Mouse (Mus musculus) MEL (cell line): ENCODE data around the gene Szrd1. TPM values are rescaled to one million over a fixed set of nuclear protein-coding genes. Genes with fewer than 3 reads are reported as not detected.

Experiments used
- DNase-seq: peaks from one replicate; pipeline ENCODE4 v3.0.0; 2011; ENCODE audit warnings: low read depth, low spot score
- H3K27ac ChIP-seq: 2 replicates; pipeline ENCODE4 v1.5.1; 2012; ENCODE audit warnings: low read depth, mild to moderate bottlenecking, control low read depth, low read length, moderate library complexity; ENCODE audit not compliant: control insufficient read depth
- H3K27me3 ChIP-seq, 2 experiments: fragments of 150-350 bp in 1 of 2; sonication (generic) in 1 of 2; 2 replicates each; pipeline ENCODE4 v1.6.1; 2012; ENCODE audit warnings: low read length in 2 of 2, mild to moderate bottlenecking in 2 of 2, improper control_type of control experiment in 1 of 2, moderate library complexity in 1 of 2; ENCODE audit not compliant: insufficient read depth in 2 of 2, control insufficient read depth in 1 of 2
- H3K36me3 ChIP-seq, 2 experiments: 2 replicates each; pipeline ENCODE4 v1.6.1; 2012 to 2014; ENCODE audit warnings: low read length in 2 of 2, improper control_type of control experiment in 1 of 2, inconsistent platforms in 1 of 2, mild to moderate bottlenecking in 1 of 2; ENCODE audit not compliant: insufficient read depth in 2 of 2, control insufficient read depth in 1 of 2
- H3K4me1 ChIP-seq, 2 experiments: fragments of 150-350 bp in 1 of 2; sonication (generic) in 1 of 2; 2 replicates each; pipeline ENCODE4 v1.6.1; 2012; ENCODE audit warnings: low read length in 2 of 2, improper control_type of control experiment in 1 of 2, mild to moderate bottlenecking in 1 of 2; ENCODE audit not compliant: insufficient read depth in 2 of 2, control insufficient read depth in 1 of 2
- H3K4me3 ChIP-seq, 2 experiments: fragments of 150-350 bp in 1 of 2; sonication (generic) in 1 of 2; 2 replicates each; pipeline ENCODE4 v1.5.1; 2012; ENCODE audit warnings: low read depth in 2 of 2, low read length in 2 of 2, mild to moderate bottlenecking in 2 of 2, moderate library complexity in 2 of 2, control low read depth in 1 of 2, improper control_type of control experiment in 1 of 2; ENCODE audit not compliant: control insufficient read depth in 1 of 2, insufficient read depth in 1 of 2
- H3K79me2 ChIP-seq: 2 replicates; pipeline ENCODE4 v1.6.1; 2012; ENCODE audit warnings: mild to moderate bottlenecking, low read length, moderate library complexity; ENCODE audit not compliant: control insufficient read depth, poor library complexity, insufficient read depth
- H3K9ac ChIP-seq: 2 replicates; pipeline ENCODE4 v1.6.1; 2012; ENCODE audit warnings: low read depth, mild to moderate bottlenecking, control low read depth, low read length, moderate library complexity; ENCODE audit not compliant: control insufficient read depth, poor library complexity, severe bottlenecking
- H3K9me3 ChIP-seq: fragments of 150-350 bp; sonication (generic); replicated peaks from 2 replicates; pipeline ENCODE4 v1.6.1; 2012; ENCODE audit warnings: mild to moderate bottlenecking, low read length, improper control_type of control experiment, moderate library complexity; ENCODE audit not compliant: insufficient read depth
- BHLHE40 ChIP-seq: IDR thresholded peaks from 2 replicates; pipeline ENCODE4 v1.6.1; 2012; ENCODE audit warnings: low read depth, mild to moderate bottlenecking, inconsistent platforms, low read length, improper control_type of control experiment, borderline replicate concordance
- CHD1 ChIP-seq: IDR thresholded peaks from 2 replicates; pipeline ENCODE4 v1.6.1; 2012; ENCODE audit warnings: low read depth, mild to moderate bottlenecking, inconsistent platforms, low read length, improper control_type of control experiment
- CHD2 ChIP-seq: IDR thresholded peaks from 2 replicates; pipeline ENCODE4 v1.6.1; 2011; ENCODE audit warnings: low read length, improper control_type of control experiment
- CTCF ChIP-seq, 3 experiments: IDR thresholded peaks in 2 of 3; conservative IDR thresholded peaks in 1 of 3; 2 replicates each; pipeline ENCODE4 v1.5.1; 2011 to 2012; ENCODE audit warnings: low read length in 3 of 3, low read depth in 2 of 3, mild to moderate bottlenecking in 2 of 3, improper control_type of control experiment in 1 of 3, inconsistent platforms in 1 of 3, mixed read lengths in 1 of 3, moderate library complexity in 1 of 3; ENCODE audit not compliant: control insufficient read depth in 1 of 3, insufficient read depth in 1 of 3, poor library complexity in 1 of 3, severe bottlenecking in 1 of 3
- ELF1 ChIP-seq: IDR thresholded peaks from 2 replicates; pipeline ENCODE4 v1.6.1; 2014; ENCODE audit warnings: low read depth, mild to moderate bottlenecking, inconsistent platforms, low read length, improper control_type of control experiment, moderate library complexity
- EP300 ChIP-seq, 2 experiments: IDR thresholded peaks; 2 replicates each; pipeline ENCODE4 v1.6.1; 2011; ENCODE audit warnings: improper control_type of control experiment in 2 of 2, low read length in 2 of 2, low read depth in 1 of 2, mild to moderate bottlenecking in 1 of 2
- ETS1 ChIP-seq: IDR thresholded peaks from 2 replicates; pipeline ENCODE4 v1.6.1; 2012; ENCODE audit warnings: low read depth, mild to moderate bottlenecking, inconsistent platforms, low read length, improper control_type of control experiment, moderate library complexity
- GATA1 ChIP-seq: IDR thresholded peaks from 2 replicates; pipeline ENCODE4 v1.6.1; 2011; ENCODE audit warnings: low read depth, low read length, improper control_type of control experiment
- JUND ChIP-seq: IDR thresholded peaks from 2 replicates; pipeline ENCODE4 v1.6.1; 2011; ENCODE audit warnings: low read depth, mild to moderate bottlenecking, improper control_type of control experiment, low read length
- MAFK ChIP-seq: IDR thresholded peaks from 2 replicates; pipeline ENCODE4 v1.6.1; 2011; ENCODE audit warnings: low read depth, mild to moderate bottlenecking, low read length, improper control_type of control experiment, borderline replicate concordance
- MAZ ChIP-seq: IDR thresholded peaks from 2 replicates; pipeline ENCODE4 v1.6.1; 2012; ENCODE audit warnings: low read depth, mild to moderate bottlenecking, inconsistent platforms, low read length, improper control_type of control experiment
- MEF2A ChIP-seq: IDR thresholded peaks from 2 replicates; pipeline ENCODE4 v1.6.1; 2014; ENCODE audit warnings: low read depth, mild to moderate bottlenecking, inconsistent platforms, low read length, improper control_type of control experiment; ENCODE audit not compliant: poor library complexity, insufficient replicate concordance, severe bottlenecking; ENCODE audit errors: extremely low read depth
- MYB ChIP-seq: IDR thresholded peaks from 2 replicates; pipeline ENCODE4 v1.6.1; 2011; ENCODE audit warnings: mild to moderate bottlenecking, low read depth, low read length, improper control_type of control experiment
- NRF1 ChIP-seq: IDR thresholded peaks from 2 replicates; pipeline ENCODE4 v1.6.1; 2014; ENCODE audit warnings: low read depth, mild to moderate bottlenecking, inconsistent platforms, low read length, improper control_type of control experiment, moderate library complexity; ENCODE audit not compliant: poor library complexity, insufficient read depth, severe bottlenecking
- POLR2A ChIP-seq, 2 experiments: IDR thresholded peaks; 2 replicates each; pipeline ENCODE4 v1.6.1; 2011 to 2012; ENCODE audit warnings: low read length in 2 of 2, mild to moderate bottlenecking in 2 of 2, control low read depth in 1 of 2, improper control_type of control experiment in 1 of 2, low read depth in 1 of 2, moderate library complexity in 1 of 2; ENCODE audit not compliant: control insufficient read depth in 1 of 2, insufficient read depth in 1 of 2, poor library complexity in 1 of 2
- POLR2AphosphoS2 ChIP-seq: IDR thresholded peaks from 2 replicates; pipeline ENCODE4 v1.6.1; 2011; ENCODE audit warnings: low read length, improper control_type of control experiment
- POLR2AphosphoS5 ChIP-seq: IDR thresholded peaks from 2 replicates; pipeline ENCODE4 v1.6.1; 2012; ENCODE audit warnings: low read depth, borderline replicate concordance, mild to moderate bottlenecking, inconsistent platforms, low read length, moderate library complexity, mixed read lengths
- RCOR1 ChIP-seq: IDR thresholded peaks from 2 replicates; pipeline ENCODE4 v1.6.1; 2012; ENCODE audit warnings: low read depth, mild to moderate bottlenecking, inconsistent platforms, low read length, improper control_type of control experiment
- SIN3A ChIP-seq: IDR thresholded peaks from 2 replicates; pipeline ENCODE4 v1.6.1; 2012; ENCODE audit warnings: low read length, improper control_type of control experiment, inconsistent platforms
- SMC3 ChIP-seq: IDR thresholded peaks from 2 replicates; pipeline ENCODE4 v1.6.1; 2011; ENCODE audit warnings: low read depth, low read length, improper control_type of control experiment
- TAL1 ChIP-seq: IDR thresholded peaks from 2 replicates; pipeline ENCODE4 v1.6.1; 2012; ENCODE audit warnings: mild to moderate bottlenecking, inconsistent platforms, low read length, moderate library complexity, mixed read lengths
- TCF12 ChIP-seq: IDR thresholded peaks from 2 replicates; pipeline ENCODE4 v1.6.1; 2014; ENCODE audit warnings: low read depth, mild to moderate bottlenecking, inconsistent platforms, low read length, improper control_type of control experiment, moderate library complexity
- UBTF ChIP-seq: IDR thresholded peaks from 2 replicates; pipeline ENCODE4 v1.6.1; 2012; ENCODE audit warnings: low read depth, mild to moderate bottlenecking, inconsistent platforms, low read length, improper control_type of control experiment, moderate library complexity, borderline replicate concordance; ENCODE audit not compliant: insufficient read depth
- USF1 ChIP-seq: IDR thresholded peaks from 2 replicates; pipeline ENCODE4 v1.6.1; 2014; ENCODE audit warnings: low read depth, mild to moderate bottlenecking, inconsistent platforms, low read length, improper control_type of control experiment, moderate library complexity
- USF2 ChIP-seq, 2 experiments: IDR thresholded peaks; 2 replicates each; pipeline ENCODE4 v1.6.1; 2011 to 2012; ENCODE audit warnings: improper control_type of control experiment in 2 of 2, low read length in 2 of 2, borderline replicate concordance in 1 of 2, inconsistent platforms in 1 of 2, low read depth in 1 of 2, mild to moderate bottlenecking in 1 of 2; ENCODE audit not compliant: insufficient read depth in 1 of 2
- ZC3H11A ChIP-seq: IDR thresholded peaks from 2 replicates; pipeline ENCODE4 v1.6.1; 2012; ENCODE audit warnings: low read depth, mild to moderate bottlenecking, inconsistent platforms, low read length, improper control_type of control experiment
- ZKSCAN1 ChIP-seq: IDR thresholded peaks from 2 replicates; pipeline ENCODE4 v1.6.1; 2012; ENCODE audit warnings: low read depth, mild to moderate bottlenecking, inconsistent platforms, low read length, improper control_type of control experiment, moderate library complexity
- ZMIZ1 ChIP-seq: IDR thresholded peaks from 2 replicates; pipeline ENCODE4 v1.6.1; 2012; ENCODE audit warnings: low read depth, mild to moderate bottlenecking, inconsistent platforms, low read length, improper control_type of control experiment, moderate library complexity
- ZNF384 ChIP-seq: IDR thresholded peaks from 2 replicates; pipeline ENCODE4 v1.6.1; 2012; ENCODE audit warnings: low read depth, mild to moderate bottlenecking, inconsistent platforms, low read length, improper control_type of control experiment
- polyA plus RNA-seq, 2 experiments: library from polyadenylated mRNA; stranded (reverse) in 1 of 2; unstranded in 1 of 2; fragments of >175 nt in 1 of 2; fragments of >200 nt in 1 of 2; gene quantifications; 2 replicates each; pipeline versions ENCODE4 v1.2.1 to v1.2.4; 2012; ENCODE audit warnings: low replicate concordance in 2 of 2, low read depth in 1 of 2; ENCODE audit not compliant: insufficient read length in 2 of 2, insufficient read depth in 1 of 2, missing spikeins in 1 of 2
- total RNA-seq: library from RNA; depleted of rRNA; stranded (reverse); fragments of 300-350 nt; gene quantifications from 2 replicates; pipeline ENCODE4 v1.2.3, GENCODE M21; 2012

Gene Szrd1
- total and polyA plus RNA-seq, 3 experiments, result 63.0 to 137 TPM; not detected in 1

- no peak overlapping the region for H3K27ac ChIP-seq
- DNase-seq, result peak; percentile 42
- H3K9me3 ChIP-seq, result no peaks in the 10 kb centered on the region
- peaks cover 2 to 22% of the 10 kb centered on the region in 2 experiments; a peak in 3 of 4 replicates for H3K36me3 ChIP-seq
- H3K9ac ChIP-seq, result no peak overlapping the region
- H3K4me3 ChIP-seq, result no peak overlapping the region
- H3K79me2 ChIP-seq, result peaks cover 4% of the 10 kb centered on the region; the same call in 1 of the 2 replicates
- no peaks in the 10 kb centered on the region for H3K27me3 ChIP-seq
- TF ChIP-seq MYB, result no peak
- TF ChIP-seq CTCF (IDR thresholded peaks at IDR 0.05 in 2 of 3, conservative IDR thresholded peaks at IDR 0.05 in 1 of 3; ENCODE audit: control insufficient read depth in 1 of 3, insufficient read depth in 1 of 3, low read depth in 2 of 3, low read length in 3 of 3, poor library complexity in 1 of 3, severe bottlenecking in 1 of 3), result peak in 2 of 3 experiments; percentile 54 to 86; a peak in 5 of 6 replicates
- TF ChIP-seq, all 39 proteins: peak for 1
- H3K4me1 ChIP-seq, result peaks cover 3 to 29% of the 10 kb centered on the region in 2 experiments
These were observed 69.8 kb downstream of the Szrd1 start for GRCm38 (mm10) chr4:141069731-141070130.

- peaks cover 0 to 18% of the 10 kb centered on the region in 2 experiments; a peak in 3 of 4 replicates for H3K4me1 ChIP-seq
- no peak overlapping the region for H3K4me3 ChIP-seq
- no peak overlapping the region for H3K9ac ChIP-seq
- TF ChIP-seq NRF1 (no peak), SMC3 (no peak), MAFK (0 out of 2 replicates have a peak, but pooled peaks have one; percentile 34), ELF1 (no peak), POLR2A (IDR thresholded peaks at IDR 0.05; ENCODE audit: control insufficient read depth in 1 of 2, insufficient read depth in 1 of 2, low read depth in 1 of 2, low read length in 2 of 2, poor library complexity in 1 of 2) (no peak), ZMIZ1 (no peak), JUND (no peak), EP300 (IDR thresholded peaks at IDR 0.05; ENCODE audit: low read depth in 1 of 2, low read length in 2 of 2) (peak; percentile 33 to 72; a peak in 2 of 4 replicates), GATA1 (peak; percentile 72), TCF12 (peak; percentile 41; the same call in 1 of the 2 replicates), MAZ (no peak), ZC3H11A (no peak), ZKSCAN1 (no peak), SIN3A (peak; percentile 37), MEF2A (no peak), RCOR1 (0 out of 2 replicates have a peak, but pooled peaks have one; percentile 36), USF2 (IDR thresholded peaks at IDR 0.05; ENCODE audit: borderline replicate concordance in 1 of 2, insufficient read depth in 1 of 2, low read depth in 1 of 2, low read length in 2 of 2) (no peak), BHLHE40 (peak; percentile 57; the same call in 1 of the 2 replicates), UBTF (no peak), POLR2AphosphoS5 (no peak), TAL1 (peak; percentile 37; the same call in 1 of the 2 replicates), CHD1 (no peak), CHD2 (no peak), ETS1 (no peak), CTCF (IDR thresholded peaks at IDR 0.05 in 2 of 3, conservative IDR thresholded peaks at IDR 0.05 in 1 of 3; ENCODE audit: control insufficient read depth in 1 of 3, insufficient read depth in 1 of 3, low read depth in 2 of 3, low read length in 3 of 3, poor library complexity in 1 of 3, severe bottlenecking in 1 of 3) (no peak), USF1 (no peak), MYB (no peak), ZNF384 (no peak), POLR2AphosphoS2 (no peak)
These were observed 70.9 kb downstream of the Szrd1 start for GRCm38 (mm10) chr4:141068655-141069054.

More at GRCm38 (mm10) chr4:141068655-141069054, 70.9 kb downstream of the Szrd1 start:
- DNase-seq, result peak; percentile 56
- no peaks in the 10 kb centered on the region for H3K9me3 ChIP-seq
- no peaks in the 10 kb centered on the region for H3K27me3 ChIP-seq
- H3K27ac ChIP-seq, result peak overlapping the region; percentile 27; the same call in 1 of the 2 replicates
- H3K79me2 ChIP-seq, result peaks cover 4% of the 10 kb centered on the region; the same call in 1 of the 2 replicates
- H3K36me3 ChIP-seq, result peaks cover 2 to 11% of the 10 kb centered on the region in 2 experiments; a peak in 3 of 4 replicates
